Mouse (Mus musculus) effector memory CD4-positive, alpha-beta T cell, adult 7 months (primary cell): ENCODE data around the gene Lsm8. TPM values are rescaled to one million over a fixed set of nuclear protein-coding genes. Genes with fewer than 3 reads are reported as not detected.

Experiments used
- polyA plus RNA-seq: library from polyadenylated mRNA; unstranded; fragments of 100-300 nt; shearing (Covaris generic); gene quantifications from one replicate; pipeline ENCODE4 v1.2.1, GENCODE M21; 2017

Lsm8 gene
- polyA plus RNA-seq: 107 TPM

GRCm38 (mm10) chr6:18848051-18848701 is at the start of gene Lsm8:
Lsm8 (plus strand) TSS chr6:18848579.

GRCm38 (mm10) chr6:18866018-18866417 is 17.6 kb downstream of the Lsm8 start, which contains the start of gene Ankrd7:
Ankrd7 (plus strand) TSS chr6:18866318.

Other genes starting within 250 kb of the Lsm8 start
- 0.55 TPM for gene Ankrd7, start 17.7 kb downstream of the Lsm8 start, polyA plus RNA-seq